Mouse (Mus musculus) lung, postnatal 0 days (tissue): Measurements from ENCODE around the gene Dnajb4. TPM values are rescaled to one million over a fixed set of nuclear protein-coding genes. Genes with fewer than 3 reads are reported as not detected.
"Not testable (repeated sequence)": the region's sequence is repeated elsewhere in the genome, so short reads cannot be mapped to it uniquely, and the experiment has no call there.

Source experiments
- ATAC-seq: fragments of 200-750 bp; cut with Nextera tagmentation; 2 replicates; pipeline ENCODE4 v1.8.0; 2017; ENCODE audit warnings: moderate library complexity
- DNase-seq: peaks from one replicate; pipeline ENCODE4 v3.0.0-alpha.2; 2016; ENCODE audit warnings: low spot score
- H3K27ac ChIP-seq: fragments of 300-500 bp; sonication (generic); 2 replicates; pipeline ENCODE4 v1.5.1; 2014; ENCODE audit warnings: antibody characterized with exemption, mild to moderate bottlenecking, low read length, mixed read lengths
- H3K27me3 ChIP-seq: fragments of 300-500 bp; sonication (generic); replicated peaks from 2 replicates; pipeline ENCODE4 v1.6.1; 2014; ENCODE audit warnings: low read length, mixed read lengths; ENCODE audit not compliant: insufficient read depth
- H3K36me3 ChIP-seq: fragments of 300-500 bp; sonication (generic); 2 replicates; pipeline ENCODE4 v1.6.1; 2014; ENCODE audit warnings: low read length, mixed read lengths; ENCODE audit not compliant: insufficient read depth
- H3K4me1 ChIP-seq: fragments of 300-500 bp; sonication (generic); 2 replicates; pipeline ENCODE4 v1.6.1; 2014; ENCODE audit warnings: antibody characterized with exemption, low read depth, low read length, mixed read lengths; ENCODE audit not compliant: insufficient read depth
- H3K4me2 ChIP-seq: fragments of 300-500 bp; sonication (generic); replicated peaks from 2 replicates; pipeline ENCODE4 v1.6.1; 2014; ENCODE audit warnings: low read depth, mild to moderate bottlenecking, low read length, moderate library complexity, mixed read lengths
- H3K4me3 ChIP-seq: fragments of 300-500 bp; sonication (generic); 2 replicates; pipeline ENCODE4 v1.5.1; 2014; ENCODE audit warnings: low read depth, low read length
- H3K9ac ChIP-seq: fragments of 300-500 bp; sonication (generic); replicated peaks from 2 replicates; pipeline ENCODE4 v1.6.1; 2014; ENCODE audit warnings: low read depth, mild to moderate bottlenecking
- H3K9me3 ChIP-seq: fragments of 300-500 bp; sonication (generic); 2 replicates; pipeline ENCODE4 v1.6.1; 2016; ENCODE audit warnings: low read length, mixed read lengths
- CTCF ChIP-seq: IDR thresholded peaks from 2 replicates; pipeline ENCODE4 v1.5.1; 2016; ENCODE audit warnings: antibody characterized with exemption, mild to moderate bottlenecking
- EP300 ChIP-seq: IDR thresholded peaks from 2 replicates; pipeline ENCODE4 v1.6.1; 2016; ENCODE audit warnings: antibody characterized with exemption, mild to moderate bottlenecking, control low read depth
- WGBS: fragments of 180-500 bp; shearing (Covaris S2); extraction: QIAGEN DNeasy Blood & Tissue Kit; methylation state at CpG from one replicate; pipeline ENCODE4 v1.1.7; 2014; 5-methylcytosine and 5-hydroxymethylcytosine counted together
- polyA plus RNA-seq: library from polyadenylated mRNA; unstranded; fragments of >200 nt; fragmentation: Nextera tagmentation; extraction: Ambion mirVana; gene quantifications from 2 replicates; pipeline ENCODE4 v1.2.1, GENCODE M21; 2015

Gene Dnajb4
- polyA plus RNA-seq, result 54.0 and 58.7 TPM in 2 replicates

GRCm38 (mm10) chr3:152209967-152210634, at the start of gene Dnajb4, which contains the start of gene Fubp1:
Dnajb4 (minus strand) TSS chr3:152210302.
Fubp1 (plus strand) TSS chr3:152210422.
- Histone ChIP-seq H3K9me3 (no peaks in the 10 kb centered on the region), H3K9ac (peak within 1 kb of the TSS; percentile 99), H3K4me2 (peak within 1 kb of the TSS; percentile 85), H3K27me3 (no peaks in the 10 kb centered on the region), H3K4me1 (peaks cover 9% of the 10 kb centered on the region), H3K36me3 (no peaks in the 10 kb centered on the region), H3K27ac (peak within 1 kb of the TSS; percentile 97), H3K4me3 (peak within 1 kb of the TSS; percentile 84)
- ATAC-seq, result peak; percentile 97
- DNase-seq, result peak; percentile 99
- under 1% methylated on average over 75 of the region's 85 CpGs for WGBS
- TF ChIP-seq EP300 (peak; percentile 98), CTCF (0 out of 2 replicates have a peak, but pooled peaks have one; percentile 21)

GRCm38 (mm10) chr3:152259409-152259808, 49.3 kb upstream of the Dnajb4 start:
- WGBS, result 34% methylated on average over 6 of the region's 9 CpGs
- ATAC-seq (peak; percentile 69), DNase-seq (peak; percentile 90)
- peak; percentile 93 for TF ChIP-seq CTCF
- not testable (repeated sequence) for H3K4me2 ChIP-seq, H3K9ac ChIP-seq, H3K4me1 ChIP-seq, H3K27me3 ChIP-seq, H3K9me3 ChIP-seq, H3K36me3 ChIP-seq, H3K4me3 ChIP-seq, H3K27ac ChIP-seq

GRCm38 (mm10) chr3:152257528-152257927, 47.4 kb upstream of the Dnajb4 start:
- no peak overlapping the region for H3K9ac ChIP-seq
- WGBS, result 86% methylated on average over 3 of the region's 3 CpGs
- no peaks in the 10 kb centered on the region; the same call in 1 of the 2 replicates for H3K4me1 ChIP-seq
- no peak overlapping the region for H3K4me2 ChIP-seq
- H3K9me3 ChIP-seq, result no peaks in the 10 kb centered on the region
- no peak overlapping the region for H3K27ac ChIP-seq
- H3K4me3 ChIP-seq, result no peak overlapping the region
- H3K36me3 ChIP-seq, result no peaks in the 10 kb centered on the region
- DNase-seq, result no peak
- TF ChIP-seq CTCF (no peak), EP300 (no peak)
- no peak for ATAC-seq
- H3K27me3 ChIP-seq, result no peaks in the 10 kb centered on the region

- Histone ChIP-seq H3K27me3 (no peaks in the 10 kb centered on the region), H3K4me2 (no peak overlapping the region), H3K4me1 (no peaks in the 10 kb centered on the region), H3K9me3 (no peaks in the 10 kb centered on the region), H3K36me3 (no peaks in the 10 kb centered on the region), H3K9ac (no peak overlapping the region), H3K4me3 (no peak overlapping the region), H3K27ac (no peak overlapping the region)
- DNase-seq, result no peak
- no peak for ATAC-seq
- WGBS, result 67% methylated on average over 1 of the region's 1 CpGs
- TF ChIP-seq CTCF (no peak), EP300 (no peak)
Observed at GRCm38 (mm10) chr3:152250487-152250886, 40.4 kb upstream of the Dnajb4 start.

GRCm38 (mm10) chr3:152247708-152248107, 37.6 kb upstream of the Dnajb4 start:
- H3K27ac ChIP-seq, result no peak overlapping the region
- no peaks in the 10 kb centered on the region for H3K36me3 ChIP-seq
- no peak for ATAC-seq

GRCm38 (mm10) chr3:152245273-152245910, 35.3 kb upstream of the Dnajb4 start:
- ATAC-seq, result no peak

More at GRCm38 (mm10) chr3:152247708-152248107, 37.6 kb upstream of the Dnajb4 start:
- H3K9me3 ChIP-seq, result no peaks in the 10 kb centered on the region
- DNase-seq, result no peak
- no peaks in the 10 kb centered on the region for H3K27me3 ChIP-seq
- H3K4me2 ChIP-seq, result no peak overlapping the region
- no peak overlapping the region for H3K9ac ChIP-seq
- no peaks in the 10 kb centered on the region for H3K4me1 ChIP-seq
- H3K4me3 ChIP-seq, result no peak overlapping the region
- 84% methylated on average over 12 of the region's 12 CpGs for WGBS
- TF ChIP-seq EP300 (no peak), CTCF (no peak)

More at GRCm38 (mm10) chr3:152245273-152245910, 35.3 kb upstream of the Dnajb4 start:
- H3K9me3 ChIP-seq, result no peaks in the 10 kb centered on the region
- no peak for DNase-seq
- TF ChIP-seq EP300 (no peak), CTCF (peak; percentile 11; the same call in 1 of the 2 replicates)
- H3K27me3 ChIP-seq, result no peaks in the 10 kb centered on the region
- 72% methylated on average over 5 of the region's 5 CpGs for WGBS
- no peaks in the 10 kb centered on the region for H3K4me1 ChIP-seq
- H3K36me3 ChIP-seq, result no peaks in the 10 kb centered on the region
- H3K27ac ChIP-seq, result no peak overlapping the region
- no peak overlapping the region for H3K4me3 ChIP-seq
- no peak overlapping the region for H3K4me2 ChIP-seq
- no peak overlapping the region for H3K9ac ChIP-seq
